Mouse (Mus musculus): ENCODE measurements around the gene Tex26. TPM values are rescaled to one million over a fixed set of nuclear protein-coding genes. Genes with fewer than 3 reads are reported as not detected.

Tex26 gene
- 1.1 and 1.3 TPM in 2 replicates for polyA plus RNA-seq (2015; fragmentation: Nextera tagmentation; extraction: Ambion mirVana)

- H3K27ac ChIP-seq (ENCODE audit: low read length) = peak within 1 kb of the TSS; percentile 92
- peak within 1 kb of the TSS; percentile 50 for H3K4me3 ChIP-seq (replicated peaks; ENCODE audit: low read length)
- no peaks in the 10 kb centered on the region for H3K9me3 ChIP-seq (ENCODE audit: control insufficient read depth, low read length)
- peak within 1 kb of the TSS; percentile 69 for H3K9ac ChIP-seq (replicated peaks; ENCODE audit: low read depth, low read length)
- peaks cover 26% of the 10 kb centered on the region for H3K4me1 ChIP-seq (replicated peaks; ENCODE audit: control insufficient read depth, insufficient read depth, low read length)
- peak within 1 kb of the TSS; percentile 54 for H3K4me2 ChIP-seq (ENCODE audit: low read length)
- H3K36me3 ChIP-seq (ENCODE audit: control insufficient read depth, insufficient read depth) = no peaks in the 10 kb centered on the region
- peak; percentile 86 for ATAC-seq
- WGBS = 0% methylated on average over 25 of the region's 25 CpGs
- no peaks in the 10 kb centered on the region for H3K27me3 ChIP-seq (replicated peaks; ENCODE audit: control insufficient read depth, insufficient read depth, low read length)
Measured at GRCm38 (mm10) chr5:149439531-149440179, at the start of gene Tex26. TSS of gene Tex26 (plus strand) at chr5:149439660.

GRCm38 (mm10) chr5:149391574-149392375, 47.7 kb upstream of the Tex26 start:
- Histone ChIP-seq H3K9me3 (ENCODE audit: control insufficient read depth, low read length) (no peaks in the 10 kb centered on the region), H3K27me3 (replicated peaks; ENCODE audit: control insufficient read depth, insufficient read depth, low read length) (no peaks in the 10 kb centered on the region), H3K27ac (ENCODE audit: low read length) (no peak overlapping the region), H3K4me3 (replicated peaks; ENCODE audit: low read length) (no peak overlapping the region), H3K4me1 (replicated peaks; ENCODE audit: control insufficient read depth, insufficient read depth, low read length) (no peaks in the 10 kb centered on the region), H3K36me3 (ENCODE audit: control insufficient read depth, insufficient read depth) (no peaks in the 10 kb centered on the region), H3K4me2 (ENCODE audit: low read length) (no peak overlapping the region), H3K9ac (replicated peaks; ENCODE audit: low read depth, low read length) (no peak overlapping the region)
- ATAC-seq = no peak
- WGBS = 73% methylated on average over 18 of the region's 18 CpGs

- 73% methylated on average over 6 of the region's 6 CpGs for WGBS
- H3K9ac ChIP-seq (replicated peaks; ENCODE audit: low read depth, low read length) = no peak overlapping the region
Measured at GRCm38 (mm10) chr5:149392420-149392988, 47.0 kb upstream of the Tex26 start.

GRCm38 (mm10) chr5:149401446-149401975, 37.9 kb upstream of the Tex26 start:
- Histone ChIP-seq H3K36me3 (ENCODE audit: control insufficient read depth, insufficient read depth) (no peaks in the 10 kb centered on the region), H3K4me3 (replicated peaks; ENCODE audit: low read length) (no peak overlapping the region), H3K9me3 (ENCODE audit: control insufficient read depth, low read length) (no peaks in the 10 kb centered on the region), H3K27ac (ENCODE audit: low read length) (no peak overlapping the region), H3K4me1 (replicated peaks; ENCODE audit: control insufficient read depth, insufficient read depth, low read length) (peaks cover 4% of the 10 kb centered on the region; the same call in 1 of the 2 replicates), H3K4me2 (ENCODE audit: low read length) (no peak overlapping the region), H3K27me3 (replicated peaks; ENCODE audit: control insufficient read depth, insufficient read depth, low read length) (no peaks in the 10 kb centered on the region), H3K9ac (replicated peaks; ENCODE audit: low read depth, low read length) (no peak overlapping the region)
- 84% methylated on average over 7 of the region's 7 CpGs for WGBS
- ATAC-seq = no peak

More at GRCm38 (mm10) chr5:149392420-149392988, 47.0 kb upstream of the Tex26 start:
- H3K27ac ChIP-seq (ENCODE audit: low read length) = no peak overlapping the region; the same call in 1 of the 2 replicates
- H3K27me3 ChIP-seq (replicated peaks; ENCODE audit: control insufficient read depth, insufficient read depth, low read length) = no peaks in the 10 kb centered on the region
- H3K9me3 ChIP-seq (ENCODE audit: control insufficient read depth, low read length) = no peaks in the 10 kb centered on the region
- no peak overlapping the region for H3K4me3 ChIP-seq (replicated peaks; ENCODE audit: low read length)
- ATAC-seq = no peak
- H3K4me2 ChIP-seq (ENCODE audit: low read length) = no peak overlapping the region
- H3K36me3 ChIP-seq (ENCODE audit: control insufficient read depth, insufficient read depth) = no peaks in the 10 kb centered on the region
- no peaks in the 10 kb centered on the region for H3K4me1 ChIP-seq (replicated peaks; ENCODE audit: control insufficient read depth, insufficient read depth, low read length)

- ATAC-seq = no peak
- H3K27me3 ChIP-seq (replicated peaks; ENCODE audit: control insufficient read depth, insufficient read depth, low read length) = no peaks in the 10 kb centered on the region
- H3K36me3 ChIP-seq (ENCODE audit: control insufficient read depth, insufficient read depth) = no peaks in the 10 kb centered on the region
- no peak overlapping the region for H3K27ac ChIP-seq (ENCODE audit: low read length)
- no peaks in the 10 kb centered on the region for H3K9me3 ChIP-seq (ENCODE audit: control insufficient read depth, low read length)
- no peak overlapping the region for H3K4me3 ChIP-seq (replicated peaks; ENCODE audit: low read length)
- H3K9ac ChIP-seq (replicated peaks; ENCODE audit: low read depth, low read length) = no peak overlapping the region
- H3K4me2 ChIP-seq (ENCODE audit: low read length) = no peak overlapping the region
- H3K4me1 ChIP-seq (replicated peaks; ENCODE audit: control insufficient read depth, insufficient read depth, low read length) = peaks cover 7% of the 10 kb centered on the region
- WGBS = 91% methylated on average over 10 of the region's 10 CpGs
Measured at GRCm38 (mm10) chr5:149402029-149402428, 37.4 kb upstream of the Tex26 start.

GRCm38 (mm10) chr5:149403386-149403785, 36.1 kb upstream of the Tex26 start:
- H3K9ac ChIP-seq (replicated peaks; ENCODE audit: low read depth, low read length) = no peak overlapping the region
- peaks cover 10% of the 10 kb centered on the region for H3K4me1 ChIP-seq (replicated peaks; ENCODE audit: control insufficient read depth, insufficient read depth, low read length)
- H3K36me3 ChIP-seq (ENCODE audit: control insufficient read depth, insufficient read depth) = no peaks in the 10 kb centered on the region
- no peaks in the 10 kb centered on the region for H3K9me3 ChIP-seq (ENCODE audit: control insufficient read depth, low read length)
- WGBS = 56% methylated on average over 5 of the region's 5 CpGs
- no peaks in the 10 kb centered on the region for H3K27me3 ChIP-seq (replicated peaks; ENCODE audit: control insufficient read depth, insufficient read depth, low read length)
- no peak overlapping the region for H3K27ac ChIP-seq (ENCODE audit: low read length)
- no peak overlapping the region for H3K4me2 ChIP-seq (ENCODE audit: low read length)
- ATAC-seq = peak; percentile 21; the same call in 1 of the 2 replicates
- H3K4me3 ChIP-seq (replicated peaks; ENCODE audit: low read length) = no peak overlapping the region

- no peak for ATAC-seq
- Histone ChIP-seq H3K9ac (replicated peaks; ENCODE audit: low read depth, low read length) (no peak overlapping the region), H3K4me2 (ENCODE audit: low read length) (no peak overlapping the region), H3K4me1 (replicated peaks; ENCODE audit: control insufficient read depth, insufficient read depth, low read length) (peaks cover 10% of the 10 kb centered on the region), H3K4me3 (replicated peaks; ENCODE audit: low read length) (no peak overlapping the region), H3K27ac (ENCODE audit: low read length) (no peak overlapping the region), H3K36me3 (ENCODE audit: control insufficient read depth, insufficient read depth) (no peaks in the 10 kb centered on the region), H3K9me3 (ENCODE audit: control insufficient read depth, low read length) (no peaks in the 10 kb centered on the region), H3K27me3 (replicated peaks; ENCODE audit: control insufficient read depth, insufficient read depth, low read length) (no peaks in the 10 kb centered on the region)
- WGBS = 82% methylated on average over 5 of the region's 5 CpGs
Measured at GRCm38 (mm10) chr5:149404710-149405109, 34.8 kb upstream of the Tex26 start.

- peak; percentile 76 for ATAC-seq
Measured at GRCm38 (mm10) chr5:149406791-149407276, 32.6 kb upstream of the Tex26 start.

GRCm38 (mm10) chr5:149409502-149409901, 30.0 kb upstream of the Tex26 start:
- no peak for ATAC-seq
- Histone ChIP-seq H3K4me3 (replicated peaks; ENCODE audit: low read length) (no peak overlapping the region), H3K9me3 (ENCODE audit: control insufficient read depth, low read length) (no peaks in the 10 kb centered on the region), H3K9ac (replicated peaks; ENCODE audit: low read depth, low read length) (no peak overlapping the region), H3K27ac (ENCODE audit: low read length) (no peak overlapping the region), H3K36me3 (ENCODE audit: control insufficient read depth, insufficient read depth) (no peaks in the 10 kb centered on the region), H3K4me2 (ENCODE audit: low read length) (no peak overlapping the region), H3K4me1 (replicated peaks; ENCODE audit: control insufficient read depth, insufficient read depth, low read length) (peaks cover 28% of the 10 kb centered on the region), H3K27me3 (replicated peaks; ENCODE audit: control insufficient read depth, insufficient read depth, low read length) (no peaks in the 10 kb centered on the region)
- WGBS = 90% methylated on average over 3 of the region's 3 CpGs

More at GRCm38 (mm10) chr5:149406791-149407276, 32.6 kb upstream of the Tex26 start:
- WGBS = 44% methylated on average over 8 of the region's 8 CpGs
- H3K36me3 ChIP-seq (ENCODE audit: control insufficient read depth, insufficient read depth) = no peaks in the 10 kb centered on the region
- no peak overlapping the region for H3K4me2 ChIP-seq (ENCODE audit: low read length)
- H3K4me3 ChIP-seq (replicated peaks; ENCODE audit: low read length) = no peak overlapping the region
- H3K9ac ChIP-seq (replicated peaks; ENCODE audit: low read depth, low read length) = no peak overlapping the region
- H3K4me1 ChIP-seq (replicated peaks; ENCODE audit: control insufficient read depth, insufficient read depth, low read length) = peaks cover 19% of the 10 kb centered on the region
- H3K27me3 ChIP-seq (replicated peaks; ENCODE audit: control insufficient read depth, insufficient read depth, low read length) = no peaks in the 10 kb centered on the region
- peak overlapping the region; percentile 34; the same call in 1 of the 2 replicates for H3K27ac ChIP-seq (ENCODE audit: low read length)
- no peaks in the 10 kb centered on the region for H3K9me3 ChIP-seq (ENCODE audit: control insufficient read depth, low read length)

Measured in forebrain, embryonic 16.5 days (tissue).